Mouse (Mus musculus) brown adipose tissue, adult 24 weeks (tissue): ENCODE measurements around the gene Akr1c19. TPM values are rescaled to one million over a fixed set of nuclear protein-coding genes. Genes with fewer than 3 reads are reported as not detected.
"Not testable (repeated sequence)": the region's sequence is repeated elsewhere in the genome, so short reads cannot be mapped to it uniquely, and the experiment has no call there.

Experiments used
- H3K27ac ChIP-seq: fragments of 200-500 bp; replicated peaks from 2 replicates; pipeline ENCODE4 v1.5.1; 2012; ENCODE audit warnings: low read depth, mild to moderate bottlenecking, low read length
- H3K4me1 ChIP-seq: fragments of 200-500 bp; 2 replicates; pipeline ENCODE4 v1.6.1; 2012; ENCODE audit warnings: low read length, mixed read lengths; ENCODE audit not compliant: control insufficient read depth, insufficient read depth, insufficient read length
- H3K4me3 ChIP-seq: fragments of 200-500 bp; 2 replicates; pipeline ENCODE4 v1.5.1; 2012; ENCODE audit warnings: low read depth, mild to moderate bottlenecking, low read length, moderate library complexity; ENCODE audit not compliant: insufficient read depth
- polyA plus RNA-seq: library from polyadenylated mRNA; stranded (reverse); fragments of >200 nt; gene quantifications from 2 replicates; pipeline ENCODE4 v1.2.4, GENCODE M21; 2012; ENCODE audit not compliant: missing spikeins, insufficient read depth, insufficient read length

The Akr1c19 gene
- polyA plus RNA-seq: not detected in 2 replicates

DNA sequence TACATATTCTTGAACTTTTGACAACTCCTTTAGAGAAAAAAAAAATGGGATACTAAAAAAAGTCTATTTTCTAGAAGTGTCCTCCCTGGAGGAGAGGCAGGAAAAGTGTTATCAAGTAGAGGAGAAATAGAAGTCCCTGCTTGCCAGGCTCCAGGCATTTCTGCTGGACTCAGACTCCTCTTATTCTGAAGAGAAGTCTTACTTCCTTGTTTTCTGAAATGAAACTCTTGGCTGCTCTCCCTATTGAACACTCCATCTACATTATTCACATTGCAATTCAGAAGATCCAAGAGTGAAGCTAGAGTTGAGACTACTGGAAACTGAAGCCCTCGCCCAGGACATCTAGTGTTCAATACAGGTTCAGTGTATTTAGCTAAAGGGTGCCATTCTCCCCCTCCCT lies at the start of gene Akr1c19:
Akr1c19 (plus strand) TSS at position 260 of the 400 bp plus-strand sequence.
- H3K4me3 ChIP-seq: no peak within 1 kb of the TSS
- H3K27ac ChIP-seq: no peak within 1 kb of the TSS
- no peaks in the 10 kb centered on the region for H3K4me1 ChIP-seq

DNA sequence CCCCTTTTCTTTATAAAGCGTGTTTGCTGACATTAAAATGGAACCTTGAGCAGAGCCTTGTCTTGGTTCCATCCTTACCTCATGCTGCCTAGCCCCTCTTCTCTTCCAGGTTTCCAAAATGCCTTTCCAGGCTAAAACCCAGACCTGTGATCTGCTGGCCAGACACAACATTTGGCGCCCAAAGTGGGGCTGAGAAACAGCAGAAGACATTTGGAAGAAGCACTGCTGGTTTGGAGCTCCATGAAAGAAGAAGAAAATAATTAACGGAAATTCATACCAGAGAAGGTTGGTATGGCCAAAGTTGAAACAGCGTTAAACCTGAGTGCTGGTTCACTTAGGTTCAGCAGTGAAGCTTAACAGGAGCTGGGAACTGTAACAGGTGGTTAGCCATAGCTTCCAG lies 47.2 kb upstream of the Akr1c19 start:
- not testable (repeated sequence) for H3K4me3 ChIP-seq, H3K27ac ChIP-seq, H3K4me1 ChIP-seq

DNA sequence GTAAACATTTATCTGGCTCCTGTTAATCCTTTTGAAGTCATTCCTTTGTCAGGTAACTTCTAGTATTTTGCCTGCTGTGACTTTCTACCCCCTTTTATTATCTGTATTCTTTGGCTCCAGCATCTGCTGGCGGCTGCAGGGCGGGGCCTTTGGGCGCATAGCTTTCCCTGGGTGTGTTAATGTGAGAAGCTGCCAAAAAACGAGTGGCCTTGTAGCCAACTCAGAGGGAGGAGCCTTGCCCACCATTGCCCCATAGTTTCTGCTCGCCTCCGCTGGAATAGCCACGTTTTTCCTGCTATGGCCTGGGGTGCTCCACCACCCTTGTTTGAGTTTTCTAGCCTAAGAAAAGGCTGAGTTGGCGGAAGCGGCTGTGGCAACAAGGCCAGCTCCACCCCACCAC lies 45.4 kb upstream of the Akr1c19 start:
- Histone ChIP-seq H3K27ac (no peak overlapping the region), H3K4me1 (no peaks in the 10 kb centered on the region), H3K4me3 (no peak overlapping the region)

DNA sequence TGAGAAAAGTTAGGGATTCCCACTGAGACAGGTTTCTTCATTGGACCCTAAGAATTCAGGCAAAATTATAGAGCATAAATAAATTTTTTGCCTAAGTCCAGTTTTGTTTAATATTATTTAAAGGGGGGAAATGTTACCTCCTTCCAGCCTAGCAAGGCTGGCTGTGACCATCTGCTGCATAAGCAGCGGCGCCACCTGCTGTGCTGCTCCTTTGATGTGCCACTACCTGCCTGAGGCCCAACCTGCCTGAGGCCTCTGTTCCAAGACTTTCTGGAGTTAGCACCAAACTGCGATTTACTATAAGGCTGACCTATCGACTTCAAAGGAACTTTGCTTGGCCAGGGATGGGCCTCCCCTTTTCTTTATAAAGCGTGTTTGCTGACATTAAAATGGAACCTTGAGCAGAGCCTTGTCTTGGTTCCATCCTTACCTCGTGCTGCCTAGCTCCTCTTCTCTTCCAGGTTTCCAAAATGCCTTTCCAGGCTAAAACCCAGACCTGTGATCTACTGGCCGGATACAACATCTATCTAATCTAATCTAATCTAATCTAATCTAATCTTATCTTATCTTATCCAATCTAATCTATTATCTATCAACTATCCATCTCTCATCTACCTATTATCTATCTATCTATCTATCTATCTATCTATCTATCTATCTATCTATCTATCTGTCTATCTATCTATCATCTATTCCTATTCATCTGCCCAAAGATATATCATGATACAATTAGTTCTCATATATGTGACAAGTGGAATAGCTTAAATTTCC lies 41.7 kb upstream of the Akr1c19 start:
- H3K4me3 ChIP-seq, H3K27ac ChIP-seq, H3K4me1 ChIP-seq: not testable (repeated sequence)

DNA sequence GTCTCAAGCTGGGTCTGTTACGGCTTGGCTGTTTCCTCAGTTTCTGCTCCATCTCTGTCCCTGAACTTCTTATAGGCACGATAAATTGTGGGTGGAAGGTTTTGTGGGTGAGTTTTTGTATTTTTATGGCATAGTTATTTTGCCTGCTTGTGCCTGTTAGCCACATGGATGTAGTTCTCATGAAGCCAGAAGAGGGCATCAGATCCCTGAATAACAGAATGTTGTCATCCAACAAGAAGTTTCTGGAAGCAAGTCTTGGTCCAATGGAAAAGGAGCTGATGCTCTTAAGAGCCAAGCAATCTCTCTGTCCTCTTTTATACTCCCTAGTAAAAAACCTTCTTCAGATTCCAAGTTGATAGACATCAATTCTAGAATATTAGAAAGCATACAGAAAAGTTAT lies 40.3 kb upstream of the Akr1c19 start:
- Histone ChIP-seq H3K4me3 (no peak overlapping the region), H3K27ac (no peak overlapping the region), H3K4me1 (no peaks in the 10 kb centered on the region)

DNA sequence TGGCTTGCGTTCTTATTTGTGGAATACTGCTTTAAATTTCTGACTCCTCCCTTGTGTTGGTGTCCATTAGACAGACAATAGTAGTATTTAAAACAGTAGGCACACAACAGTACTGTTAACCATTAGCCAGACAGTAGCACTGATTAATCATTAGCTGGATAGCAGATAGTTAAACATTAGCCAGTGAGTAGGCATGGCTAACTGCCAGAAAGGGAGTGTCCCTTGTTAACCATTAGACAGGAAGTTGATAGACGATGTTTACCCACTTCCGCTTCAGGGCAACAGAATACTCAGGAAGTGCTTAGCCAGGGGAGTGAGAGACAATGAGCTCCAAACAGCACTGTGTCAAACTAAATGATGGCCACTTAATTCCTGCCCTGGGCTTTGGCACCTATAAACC lies 37.6 kb upstream of the Akr1c19 start, which contains the start of gene Akr1c13:
Akr1c13 (plus strand) TSS at position 247 of the 400 bp plus-strand sequence.
- H3K4me3 ChIP-seq: peak within 1 kb of the TSS; percentile 21
- no peak within 1 kb of the TSS for H3K27ac ChIP-seq
- no peaks in the 10 kb centered on the region for H3K4me1 ChIP-seq

DNA sequence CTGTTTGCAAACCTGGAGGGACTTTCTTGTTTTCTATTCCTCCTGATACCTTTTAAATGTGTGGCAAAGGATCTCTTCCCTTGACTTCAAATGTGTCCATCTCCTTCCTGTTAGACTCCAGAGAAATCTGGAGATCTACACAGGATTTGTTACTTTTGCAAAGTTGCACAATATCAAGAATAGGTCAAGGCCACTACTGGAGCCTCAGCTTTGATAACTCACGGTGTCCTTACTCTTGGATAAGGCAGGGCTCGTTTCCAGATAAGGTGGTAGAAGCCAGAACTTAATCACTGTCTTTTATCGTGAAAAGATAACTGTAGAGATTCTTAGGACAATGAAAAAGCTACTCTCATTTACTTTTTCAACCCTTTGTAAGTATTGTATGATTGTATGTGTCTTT lies 36.0 kb upstream of the Akr1c19 start:
- Histone ChIP-seq H3K4me1 (no peaks in the 10 kb centered on the region), H3K4me3 (no peak overlapping the region)

DNA sequence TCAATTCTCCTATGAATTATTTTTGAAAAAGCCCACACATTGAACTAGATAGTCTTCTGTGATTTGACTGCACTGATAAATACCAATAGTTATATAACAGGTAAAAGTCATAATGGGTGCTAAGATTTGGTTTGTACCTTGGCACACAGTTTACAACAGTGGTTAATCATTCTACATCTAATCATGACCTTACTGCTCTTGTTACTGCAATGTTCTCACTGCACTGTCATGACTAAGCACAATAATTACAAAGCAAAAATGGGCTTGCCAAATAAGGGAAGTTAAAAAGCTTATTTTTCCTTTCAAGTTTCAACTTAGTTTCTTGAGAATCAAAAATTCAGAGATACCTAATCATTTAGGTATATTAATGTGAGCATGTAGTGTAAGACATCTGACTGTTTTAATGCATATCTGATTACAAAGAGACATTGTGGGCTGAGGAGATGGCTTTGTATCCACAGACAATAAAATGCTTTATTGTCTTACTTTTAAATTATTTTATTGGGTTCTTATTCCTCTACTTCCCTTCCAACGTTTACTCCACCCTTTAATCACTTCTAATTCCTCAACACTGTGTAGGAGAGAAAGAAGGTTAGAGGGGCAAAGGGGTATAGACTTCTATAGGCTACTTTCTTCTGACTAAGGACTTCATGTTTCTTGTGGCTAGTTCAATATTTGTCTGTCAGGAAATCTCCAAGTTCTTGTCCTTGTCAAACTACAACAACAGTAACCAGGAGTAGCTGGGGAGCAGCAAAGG lies 22.2 kb upstream of the Akr1c19 start:
- no peak overlapping the region for H3K4me3 ChIP-seq
- no peaks in the 10 kb centered on the region for H3K4me1 ChIP-seq
- H3K27ac ChIP-seq: no peak overlapping the region

More for the DNA sequence above, 36.0 kb upstream of the Akr1c19 start:
- H3K27ac ChIP-seq: no peak overlapping the region

DNA sequence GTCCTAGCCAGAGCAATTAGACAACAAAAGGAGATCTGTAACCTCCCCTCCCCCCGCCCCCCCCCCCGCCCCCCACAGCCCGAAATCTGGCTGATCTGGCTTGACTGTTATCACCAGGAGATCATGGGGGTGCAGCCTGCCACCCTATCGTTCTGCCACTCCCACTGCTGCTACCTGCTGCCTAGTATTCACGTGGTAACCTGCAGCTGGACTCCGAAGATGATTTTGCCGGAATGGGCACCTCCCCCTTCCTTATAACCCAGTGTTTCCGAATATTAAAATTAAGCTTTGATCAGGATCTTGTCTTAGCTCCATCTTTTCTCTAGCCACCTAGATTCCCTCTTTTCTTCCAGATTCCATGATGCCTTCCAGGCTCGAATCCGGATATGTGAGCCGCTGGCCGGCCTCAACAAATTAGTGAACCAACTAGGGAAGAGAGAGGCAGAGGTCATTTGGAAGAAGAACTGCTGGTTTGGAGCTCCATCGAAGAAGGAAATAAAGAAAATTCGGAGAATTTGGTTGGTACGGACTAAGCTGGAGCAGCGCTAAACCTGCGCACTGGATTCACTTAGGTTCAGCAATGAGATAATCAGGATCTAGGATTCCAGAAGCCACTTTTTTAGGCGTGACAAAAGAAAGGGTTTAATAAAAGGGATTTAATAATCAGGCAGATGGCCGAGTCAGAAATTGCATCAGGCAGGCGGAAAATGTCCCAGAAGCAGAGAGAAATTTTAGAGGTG lies 16.8 kb upstream of the Akr1c19 start:
- H3K27ac ChIP-seq: no peak overlapping the region
- H3K4me1 ChIP-seq: no peaks in the 10 kb centered on the region
- H3K4me3 ChIP-seq: no peak overlapping the region

DNA sequence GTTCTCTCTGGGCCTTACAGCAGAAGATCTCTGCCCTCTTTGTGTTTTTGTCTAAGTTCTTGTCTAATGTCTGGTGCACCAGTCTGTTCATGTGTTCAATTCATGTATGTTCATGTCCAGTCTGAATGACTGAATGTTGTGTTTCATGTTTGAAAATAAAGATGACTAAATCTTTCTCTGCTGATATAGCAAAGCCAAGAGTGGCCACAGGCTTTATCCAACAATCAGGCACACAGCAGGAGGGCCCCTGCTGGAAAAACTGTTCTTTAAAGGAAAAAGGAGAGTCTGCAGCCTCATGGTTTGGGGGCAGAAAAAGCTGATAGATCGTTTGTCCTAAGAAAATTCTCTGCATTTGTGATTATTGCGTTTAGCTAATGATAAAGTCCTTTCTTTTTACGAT lies 16.2 kb upstream of the Akr1c19 start:
- Histone ChIP-seq H3K4me3 (no peak overlapping the region), H3K4me1 (no peaks in the 10 kb centered on the region), H3K27ac (no peak overlapping the region)

DNA sequence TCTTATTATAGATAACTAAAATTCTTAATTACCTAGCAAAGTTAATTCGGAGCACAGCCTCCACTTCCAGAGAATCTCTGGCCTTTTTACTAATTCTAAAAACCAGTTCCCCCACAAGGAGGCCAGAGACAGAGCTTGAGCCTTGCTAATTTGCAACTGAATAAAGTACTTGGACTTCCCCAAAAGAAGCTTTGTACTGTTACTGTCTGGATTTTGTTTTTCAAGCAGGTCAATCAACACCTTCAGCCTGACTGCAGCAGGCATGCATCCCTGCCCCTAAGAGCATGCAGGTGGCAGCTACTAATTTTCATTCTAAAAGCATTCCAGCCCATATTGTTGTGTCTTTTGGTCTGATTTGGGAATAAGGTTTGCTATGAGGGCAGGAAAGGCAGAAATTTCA lies 13.0 kb upstream of the Akr1c19 start:
- H3K27ac ChIP-seq, H3K4me3 ChIP-seq, H3K4me1 ChIP-seq: not testable (repeated sequence)

DNA sequence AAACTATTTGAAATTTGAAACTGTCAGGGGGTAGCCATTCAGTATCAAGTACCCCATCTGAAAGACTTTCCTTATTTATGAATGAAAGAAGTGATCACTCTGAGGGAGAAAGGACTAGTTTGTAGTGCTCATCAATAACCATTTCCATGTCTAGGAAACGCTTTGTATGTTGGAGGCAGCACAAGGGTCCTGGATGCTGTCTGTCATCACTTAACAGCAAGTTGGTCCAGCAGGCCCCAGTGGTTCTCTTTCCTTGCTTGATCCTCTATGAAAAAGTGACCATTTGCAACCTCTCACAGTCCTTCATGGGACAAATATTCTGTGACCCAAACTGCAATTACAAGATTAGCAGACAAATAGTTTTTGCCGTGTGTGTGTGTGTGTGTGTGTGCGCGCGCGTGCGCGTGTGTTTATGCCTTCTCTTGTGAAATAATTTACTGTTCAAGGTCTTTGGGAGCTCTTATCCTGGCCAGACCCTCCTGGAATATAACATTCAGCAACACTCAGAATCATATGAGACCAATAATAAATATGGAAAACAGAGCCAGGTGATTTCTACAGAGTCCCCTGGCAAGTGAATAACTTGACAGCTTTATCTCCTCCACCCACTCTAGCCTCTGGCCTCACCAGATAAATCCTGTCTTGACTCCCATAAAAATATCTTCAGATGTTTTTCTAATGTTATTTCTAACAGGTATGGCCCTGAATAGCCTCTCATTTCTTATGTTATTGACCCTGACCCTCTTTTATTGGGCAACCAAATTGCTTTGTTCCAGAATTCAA lies 2.5 kb downstream of the Akr1c19 start:
- Histone ChIP-seq H3K27ac (no peak overlapping the region), H3K4me3 (no peak overlapping the region), H3K4me1 (no peaks in the 10 kb centered on the region)

DNA sequence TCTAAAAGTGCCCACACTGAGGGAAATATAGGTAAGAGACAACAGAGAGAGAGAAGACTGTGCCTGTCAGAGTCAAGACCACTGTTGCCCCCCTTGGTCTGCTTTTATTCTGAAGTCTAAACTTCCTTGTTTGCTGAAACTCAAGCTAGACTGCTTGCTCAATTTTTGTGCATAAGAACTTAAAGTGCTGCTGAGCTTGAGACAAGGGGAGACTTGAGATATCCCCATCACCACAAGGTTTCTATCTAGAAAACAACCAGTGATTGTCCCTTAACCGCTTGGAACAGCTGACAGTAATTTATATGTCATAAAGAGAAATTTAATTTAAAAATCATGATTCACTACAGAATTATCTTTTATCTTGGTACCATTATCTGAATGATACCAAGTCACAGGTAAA lies 4.6 kb downstream of the Akr1c19 start:
- H3K27ac ChIP-seq: no peak overlapping the region
- H3K4me1 ChIP-seq: no peaks in the 10 kb centered on the region
- H3K4me3 ChIP-seq: no peak overlapping the region

DNA sequence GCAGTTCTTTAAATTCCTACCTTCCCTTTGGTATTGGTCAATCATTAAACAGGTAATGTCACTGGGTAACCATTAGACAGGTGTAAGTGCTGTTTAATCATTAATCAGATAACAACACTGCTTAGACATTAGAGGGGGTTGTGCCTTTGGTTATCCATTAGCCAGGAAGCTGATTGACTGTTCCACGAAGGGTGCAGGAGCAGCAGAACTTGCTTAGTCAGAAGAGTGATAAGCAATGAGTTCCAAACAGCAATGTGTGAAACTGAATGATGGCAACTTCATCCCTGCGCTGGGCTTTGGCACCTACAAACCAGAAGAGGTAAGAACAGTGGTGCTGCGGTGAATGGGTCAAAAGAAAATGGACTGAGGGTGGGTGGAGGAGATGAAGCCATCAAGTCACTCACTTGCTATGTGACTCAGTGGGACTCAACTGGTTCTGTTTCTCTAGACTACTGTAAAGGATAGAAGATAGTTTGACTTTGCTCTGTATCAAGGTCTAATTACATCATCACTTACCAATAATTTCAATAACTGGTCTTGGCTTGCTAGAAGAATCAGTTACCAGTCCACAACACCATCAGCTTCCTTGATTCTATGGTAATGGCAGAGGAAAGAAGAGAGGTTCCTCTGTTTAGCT lies 5.2 kb downstream of the Akr1c19 start:
- Histone ChIP-seq H3K4me3 (no peak overlapping the region), H3K4me1 (no peaks in the 10 kb centered on the region), H3K27ac (no peak overlapping the region)
